ENCODE assay signal across 9 mouse cellular contexts in the genomic region with DNA sequence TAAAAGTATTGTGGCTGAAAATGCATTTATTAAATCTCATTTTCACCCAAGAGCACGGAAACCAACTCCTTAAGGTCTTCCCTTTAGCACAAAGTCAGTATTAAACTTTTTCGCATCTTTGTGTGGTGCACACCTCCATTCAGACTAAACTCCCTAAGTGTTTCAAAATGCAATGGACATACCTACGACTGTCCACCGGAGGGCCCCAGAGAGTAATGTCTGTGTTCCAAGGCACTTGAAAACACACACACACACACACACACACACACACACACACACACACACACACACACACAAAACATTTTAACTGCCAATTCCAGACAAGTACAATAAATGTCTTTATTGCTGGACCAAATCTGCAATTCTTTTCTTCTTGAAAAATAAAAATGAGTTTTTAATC.
DNase-seq lines count a peak whose midpoint lies in the region; ATAC-seq lines count a peak whose summit lies in the region.
"Had no signal": no experiment of that assay in that cellular context is flagged by ENCODE, and none has a peak within 500 bp of the region (broad histone marks: within the 10 kb centered on the region; RNA-seq: fewer than 3 reads in every experiment).

No protein-coding gene starts in this region.

- peak; percentile 8 to 64 for DNase-seq in adrenal gland, adult (ENCODE audit: inconsistent age in 2 of 2, low spot score in 1 of 2)
- no peak for DNase-seq in adrenal gland, postnatal 4 days (ENCODE audit: low spot score in 2 of 2)
- peak; percentile 22 for DNase-seq in kidney, adult 9 months
- DNase-seq in NIH3T3 (ENCODE audit: low read depth) = peak; percentile 59
- peak; percentile 49 for DNase-seq in forelimb bud, embryonic 11.5 days (ENCODE audit: low read depth, low spot score)

- H3K9ac ChIP-seq in kidney, embryonic 16.5 days (replicated peaks; ENCODE audit: low read length) = no peak overlapping the region
- H3K9ac ChIP-seq: neural tube, embryonic 13.5 days had no signal

- no peak for ATAC-seq in kidney, embryonic 16.5 days (ENCODE audit: low FRiP score, low TSS enrichment)
- 0 out of 2 replicates have a peak, but pooled peaks have one; percentile 35 for ATAC-seq in megakaryocyte, adult 5-6 weeks (ENCODE audit: poor library complexity, severe bottlenecking)
- no peak for ATAC-seq in megakaryocyte-erythroid progenitor cell, adult 5-6 weeks (replicated peaks; ENCODE audit: low FRiP score, low TSS enrichment, poor library complexity, severe bottlenecking)

- no peak overlapping the region for H3K4me2 ChIP-seq in kidney, embryonic 16.5 days (replicated peaks; ENCODE audit: low read depth, low read length)
- H3K4me2 ChIP-seq: neural tube, embryonic 13.5 days had no signal

- no peak overlapping the region for H3K4me3 ChIP-seq in kidney, embryonic 16.5 days (ENCODE audit: low read length)
- H3K4me3 ChIP-seq: neural tube, embryonic 13.5 days had no signal

- H3K9me3 ChIP-seq in kidney, embryonic 16.5 days (ENCODE audit: low read length) = no peaks in the 10 kb centered on the region
- H3K9me3 ChIP-seq: neural tube, embryonic 13.5 days had no signal

- no peaks in the 10 kb centered on the region for H3K4me1 ChIP-seq in kidney, embryonic 16.5 days (ENCODE audit: insufficient read depth, low read length)
- H3K4me1 ChIP-seq: neural tube, embryonic 13.5 days had no signal

- H3K27ac ChIP-seq in kidney, embryonic 16.5 days (ENCODE audit: low read length) = no peak overlapping the region
- H3K27ac ChIP-seq: neural tube, embryonic 13.5 days had no signal

- 31% methylated on average over 4 of the region's 4 CpGs for WGBS in kidney, embryonic 16.5 days

- peaks cover 16% of the 10 kb centered on the region for H3K27me3 ChIP-seq in kidney, embryonic 16.5 days (ENCODE audit: insufficient read depth, low read length)

- no peaks in the 10 kb centered on the region for H3K36me3 ChIP-seq in kidney, embryonic 16.5 days (ENCODE audit: insufficient read depth, low read length)
- H3K36me3 ChIP-seq: neural tube, embryonic 13.5 days had no signal

Comparison
In these comparisons a context has a peak if more than half of its experiments do, and no peak if none do; other contexts are left out.
1. DNase-seq: peak in adrenal gland, adult (2 of 2), kidney, adult 9 months (single experiment), NIH3T3 (single experiment) and forelimb bud, embryonic 11.5 days (single experiment); none in adrenal gland, postnatal 4 days (0 of 2).